In the genomic region with DNA sequence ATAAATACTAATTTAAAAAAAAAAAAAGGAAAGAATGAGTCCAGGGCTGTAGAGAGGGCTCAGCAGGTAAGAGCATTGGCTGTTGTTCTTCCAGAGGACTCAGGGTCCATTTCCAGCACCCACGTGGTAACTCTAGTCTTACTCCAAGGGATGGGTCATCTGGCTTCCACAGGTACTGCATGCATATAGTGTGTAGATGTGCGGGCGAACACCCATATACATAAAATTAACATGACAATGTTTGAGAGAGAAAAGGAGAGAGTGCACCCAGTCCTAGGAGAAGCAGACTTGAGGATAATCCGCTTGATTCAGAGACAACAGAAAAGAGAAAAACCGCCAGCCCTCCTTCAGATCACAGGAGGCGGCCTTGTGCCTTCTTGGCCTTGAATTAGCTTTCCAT, we compare ENCODE assay signal across 32 mouse cellular contexts.
"Had no signal": no experiment of that assay in that cellular context is flagged by ENCODE, and none has a peak within 500 bp of the region (broad histone marks: within the 10 kb centered on the region; RNA-seq: fewer than 3 reads in every experiment).

No protein-coding gene starts in this region.

- H3K4me1 ChIP-seq: limb, embryonic 10.5 days; limb, embryonic 12.5 days; limb, embryonic 13.5 days; limb, embryonic 15.5 days; liver, embryonic 12.5 days; liver, embryonic 13.5 days; liver, embryonic 15.5 days; lung, embryonic 15.5 days; megakaryocyte, embryonic 14.5 days; midbrain, embryonic 15.5 days had no signal

- H3K9me3 ChIP-seq: limb, embryonic 10.5 days; limb, embryonic 12.5 days; limb, embryonic 13.5 days; limb, embryonic 15.5 days; liver, embryonic 12.5 days; liver, embryonic 13.5 days; liver, embryonic 15.5 days; lung, embryonic 15.5 days; midbrain, embryonic 12.5 days; midbrain, embryonic 15.5 days; neural tube, embryonic 12.5 days had no signal

- H3K27me3 ChIP-seq: limb, embryonic 12.5 days; limb, embryonic 13.5 days; limb, embryonic 15.5 days; liver, embryonic 12.5 days; liver, embryonic 13.5 days; liver, embryonic 15.5 days; lung, embryonic 15.5 days; megakaryocyte, embryonic 14.5 days; midbrain, embryonic 12.5 days; midbrain, embryonic 13.5 days; midbrain, embryonic 15.5 days; neural tube, embryonic 12.5 days had no signal

- DNase-seq: left cerebral cortex, postnatal 4 days; liver; liver, embryonic 13.5 days; liver, postnatal 0 days; lung, adult 18-20 months; lung, adult 2 months; lung, embryonic 14.5 days; lung, postnatal 10 days; lung, postnatal 14 days; lung, postnatal 36 days; lung, postnatal 4 days; midbrain, embryonic 14.5 days had no signal

- H3K27ac ChIP-seq: limb, embryonic 10.5 days; limb, embryonic 12.5 days; limb, embryonic 13.5 days; limb, embryonic 15.5 days; liver, embryonic 12.5 days; liver, embryonic 13.5 days; liver, embryonic 14.5 days; liver, embryonic 15.5 days; lung, embryonic 15.5 days; macrophage; midbrain, embryonic 10.5 days; midbrain, embryonic 12.5 days; midbrain, embryonic 13.5 days; midbrain, embryonic 15.5 days; neural tube, embryonic 12.5 days had no signal

- H3K36me3 ChIP-seq: limb, embryonic 10.5 days; limb, embryonic 12.5 days; limb, embryonic 13.5 days; limb, embryonic 15.5 days; liver, embryonic 12.5 days; liver, embryonic 13.5 days; liver, embryonic 15.5 days; lung, embryonic 15.5 days; midbrain, embryonic 10.5 days; midbrain, embryonic 12.5 days; midbrain, embryonic 13.5 days; midbrain, embryonic 15.5 days; neural tube, embryonic 12.5 days had no signal

- H3K9ac ChIP-seq: limb, embryonic 12.5 days; limb, embryonic 13.5 days; limb, embryonic 15.5 days; liver, embryonic 12.5 days; liver, embryonic 13.5 days; liver, embryonic 14.5 days; liver, embryonic 15.5 days; liver, postnatal 0 days; lung, embryonic 14.5 days; lung, embryonic 15.5 days; midbrain, embryonic 12.5 days; midbrain, embryonic 13.5 days; midbrain, embryonic 15.5 days; neural tube, embryonic 12.5 days had no signal

- ATAC-seq: liver, embryonic 12.5 days; liver, postnatal 0 days; lung, postnatal 0 days; midbrain, embryonic 13.5 days; midbrain, embryonic 15.5 days; midbrain, embryonic 16.5 days had no signal

- H3K4me2 ChIP-seq: limb, embryonic 12.5 days; limb, embryonic 13.5 days; limb, embryonic 15.5 days; liver, embryonic 11.5 days; liver, embryonic 12.5 days; liver, embryonic 13.5 days; liver, embryonic 15.5 days; lung, embryonic 14.5 days; lung, embryonic 15.5 days; midbrain, embryonic 11.5 days; midbrain, embryonic 12.5 days; midbrain, embryonic 13.5 days; midbrain, embryonic 15.5 days; neural tube, embryonic 12.5 days had no signal

- H3K4me3 ChIP-seq: limb, embryonic 10.5 days; limb, embryonic 12.5 days; limb, embryonic 13.5 days; limb, embryonic 15.5 days; liver, embryonic 12.5 days; liver, embryonic 13.5 days; liver, embryonic 15.5 days; lung, embryonic 15.5 days; megakaryocyte, embryonic 14.5 days; midbrain, embryonic 10.5 days; midbrain, embryonic 12.5 days; midbrain, embryonic 13.5 days; midbrain, embryonic 15.5 days; myocyte; neural tube, embryonic 12.5 days had no signal
